Mouse (Mus musculus) ES-Bruce4 (cell line): ENCODE measurements around the gene Ube2h.
A peak's percentile ranks its signal among the peaks of the same experiment; 100 is the strongest.

ENCODE experiments used
- CTCF ChIP-seq: IDR thresholded peaks from one replicate; pipeline ENCODE4 v1.8.1; 2011; ENCODE audit warnings: low read depth, low read length
- EP300 ChIP-seq: IDR thresholded peaks from 2 replicates; pipeline ENCODE4 v1.6.1; 2011; ENCODE audit warnings: low read depth, low read length; ENCODE audit not compliant: insufficient read depth
- POLR2A ChIP-seq: IDR thresholded peaks from one replicate; pipeline ENCODE4 v1.8.1; 2011; ENCODE audit warnings: low read length; ENCODE audit not compliant: insufficient read depth

- TF ChIP-seq CTCF (no peak), POLR2A (no peak), EP300 (peak; percentile 77)
Measured at GRCm38 (mm10) chr6:30162091-30162490, 142.2 kb downstream of the Ube2h start.
